Mouse (Mus musculus): ENCODE results near the gene Stard8. TPM values are rescaled to one million over a fixed set of nuclear protein-coding genes. Genes with fewer than 3 reads are reported as not detected.

Gene Stard8
- polyA plus RNA-seq, 1 experiment, result 24.5 TPM

DNA sequence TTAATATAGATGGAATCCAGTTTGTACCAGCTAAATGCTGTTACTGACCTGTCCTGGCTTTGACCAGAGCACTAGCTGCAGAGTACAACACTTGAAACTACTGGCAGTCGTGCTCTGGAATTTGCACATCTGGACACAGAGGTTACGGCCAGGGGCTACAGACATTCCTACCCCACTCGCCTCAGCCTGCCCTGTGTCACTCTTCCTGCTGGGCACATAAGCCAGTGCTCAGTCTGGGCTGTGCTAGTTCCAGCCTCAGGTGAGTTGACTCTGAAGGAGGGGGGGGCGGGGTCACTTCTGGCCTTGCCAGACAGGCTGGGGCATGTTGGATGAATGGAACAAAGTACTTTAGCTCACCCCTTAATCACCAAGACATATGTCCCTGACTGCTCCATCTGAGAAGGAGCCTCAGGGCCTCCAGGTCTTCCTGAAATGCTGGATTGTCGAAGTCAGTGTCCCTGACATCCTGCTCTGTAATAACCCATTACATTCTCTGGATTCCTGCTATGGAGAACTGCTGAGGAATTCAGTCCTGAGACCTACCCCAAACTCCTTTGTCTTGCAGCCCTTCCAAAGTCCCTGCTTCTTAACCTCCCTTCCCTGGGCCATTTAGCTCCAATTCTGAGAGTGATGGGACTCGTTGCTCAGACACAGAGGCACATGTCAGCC, 54.9 kb downstream of the Stard8 start:
- peaks cover 2% of the 10 kb centered on the region for H3K4me1 ChIP-seq (ENCODE audit: control insufficient read depth, insufficient read depth, low read length)
- peak overlapping the region; percentile 81 for H3K27ac ChIP-seq (ENCODE audit: insufficient read depth, low read length)
- TF ChIP-seq POLR2A (IDR thresholded peaks at IDR 0.05; ENCODE audit: insufficient read depth, low read length) (no peak), EP300 (IDR thresholded peaks at IDR 0.05; ENCODE audit: insufficient read depth, low read depth, low read length) (peak; percentile 78), CTCF (IDR thresholded peaks at IDR 0.05; ENCODE audit: low read depth, low read length) (no peak)

DNA sequence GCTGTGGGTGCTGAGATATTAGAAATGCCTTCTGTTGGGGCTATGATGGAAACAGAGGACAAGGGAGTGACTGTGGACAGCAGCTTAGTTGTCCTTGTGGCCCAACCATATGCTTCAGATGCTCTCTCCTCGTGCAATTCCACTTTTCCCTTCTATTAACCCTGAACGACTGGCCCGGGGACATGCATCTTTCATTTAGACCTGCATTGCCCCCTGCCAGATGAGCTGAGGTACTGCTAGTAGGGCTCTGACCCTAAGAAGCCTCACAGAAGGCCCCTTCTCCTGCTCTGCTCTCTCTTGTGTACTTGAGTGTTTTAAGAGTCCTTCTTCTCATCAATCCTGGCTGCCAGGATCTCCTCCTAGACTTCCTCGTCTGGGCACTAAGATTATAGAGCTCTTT, 56.1 kb downstream of the Stard8 start:
- no peak overlapping the region for H3K27ac ChIP-seq (ENCODE audit: insufficient read depth, low read length)
- H3K9me3 ChIP-seq (replicated peaks; ENCODE audit: control insufficient read depth, insufficient read depth, low read length, poor library complexity, severe bottlenecking), result no peaks in the 10 kb centered on the region
- H3K4me3 ChIP-seq (ENCODE audit: low read depth, low read length), result no peak overlapping the region
- no peaks in the 10 kb centered on the region; the same call in 1 of the 2 replicates for H3K27me3 ChIP-seq (ENCODE audit: control insufficient read depth, insufficient read depth, low read length, poor library complexity, severe bottlenecking)
- H3K9ac ChIP-seq (ENCODE audit: low read depth, poor library complexity, severe bottlenecking), result no peak overlapping the region
- H3K36me3 ChIP-seq (ENCODE audit: control insufficient read depth, insufficient read depth, low read length, poor library complexity, severe bottlenecking), result no peaks in the 10 kb centered on the region
- peaks cover 2% of the 10 kb centered on the region for H3K4me1 ChIP-seq (ENCODE audit: control insufficient read depth, insufficient read depth, low read length)
- TF ChIP-seq CTCF (IDR thresholded peaks at IDR 0.05; ENCODE audit: low read depth, low read length), result peak; percentile 10
- TF ChIP-seq POLR2A (IDR thresholded peaks at IDR 0.05; ENCODE audit: insufficient read depth, low read length), result no peak
- TF ChIP-seq EP300 (IDR thresholded peaks at IDR 0.05; ENCODE audit: insufficient read depth, low read depth, low read length), result no peak

More for the DNA sequence above, 54.9 kb downstream of the Stard8 start:
- Histone ChIP-seq H3K27me3 (ENCODE audit: control insufficient read depth, insufficient read depth, low read length, poor library complexity, severe bottlenecking) (no peaks in the 10 kb centered on the region; the same call in 1 of the 2 replicates), H3K9me3 (replicated peaks; ENCODE audit: control insufficient read depth, insufficient read depth, low read length, poor library complexity, severe bottlenecking) (no peaks in the 10 kb centered on the region), H3K36me3 (ENCODE audit: control insufficient read depth, insufficient read depth, low read length, poor library complexity, severe bottlenecking) (no peaks in the 10 kb centered on the region), H3K4me3 (ENCODE audit: low read depth, low read length) (no peak overlapping the region), H3K9ac (ENCODE audit: low read depth, poor library complexity, severe bottlenecking) (no peak overlapping the region)

DNA sequence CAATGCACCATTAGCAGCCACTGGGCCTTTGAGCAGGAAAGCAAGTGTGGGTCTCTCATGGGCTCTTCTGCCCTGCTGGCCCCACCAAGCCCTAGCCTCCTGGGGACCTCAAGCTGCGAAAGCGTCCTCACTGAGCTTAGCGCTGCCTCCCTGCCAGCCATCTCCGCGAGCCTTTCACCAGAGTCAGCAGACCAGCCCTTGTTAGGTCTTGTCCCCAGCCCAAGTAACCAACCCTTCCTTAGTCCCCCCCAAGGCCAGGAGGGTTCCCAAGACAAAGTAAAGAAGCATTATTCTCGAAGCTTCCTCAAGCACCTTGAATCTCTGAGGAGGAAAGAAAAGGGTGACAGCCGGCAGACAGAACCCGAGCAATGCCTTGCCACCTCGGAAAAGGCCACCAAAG, 62.5 kb downstream of the Stard8 start:
- TF ChIP-seq POLR2A (IDR thresholded peaks at IDR 0.05; ENCODE audit: insufficient read depth, low read length) (no peak), CTCF (IDR thresholded peaks at IDR 0.05; ENCODE audit: low read depth, low read length) (no peak), EP300 (IDR thresholded peaks at IDR 0.05; ENCODE audit: insufficient read depth, low read depth, low read length) (no peak)
- no peaks in the 10 kb centered on the region for H3K4me1 ChIP-seq (ENCODE audit: control insufficient read depth, insufficient read depth, low read length)
- H3K9ac ChIP-seq (ENCODE audit: low read depth, poor library complexity, severe bottlenecking), result no peak overlapping the region
- no peak overlapping the region for H3K4me3 ChIP-seq (ENCODE audit: low read depth, low read length)
- H3K9me3 ChIP-seq (replicated peaks; ENCODE audit: control insufficient read depth, insufficient read depth, low read length, poor library complexity, severe bottlenecking), result no peaks in the 10 kb centered on the region
- no peak overlapping the region for H3K27ac ChIP-seq (ENCODE audit: insufficient read depth, low read length)
- H3K36me3 ChIP-seq (ENCODE audit: control insufficient read depth, insufficient read depth, low read length, poor library complexity, severe bottlenecking), result no peaks in the 10 kb centered on the region
- no peaks in the 10 kb centered on the region; the same call in 1 of the 2 replicates for H3K27me3 ChIP-seq (ENCODE audit: control insufficient read depth, insufficient read depth, low read length, poor library complexity, severe bottlenecking)

DNA sequence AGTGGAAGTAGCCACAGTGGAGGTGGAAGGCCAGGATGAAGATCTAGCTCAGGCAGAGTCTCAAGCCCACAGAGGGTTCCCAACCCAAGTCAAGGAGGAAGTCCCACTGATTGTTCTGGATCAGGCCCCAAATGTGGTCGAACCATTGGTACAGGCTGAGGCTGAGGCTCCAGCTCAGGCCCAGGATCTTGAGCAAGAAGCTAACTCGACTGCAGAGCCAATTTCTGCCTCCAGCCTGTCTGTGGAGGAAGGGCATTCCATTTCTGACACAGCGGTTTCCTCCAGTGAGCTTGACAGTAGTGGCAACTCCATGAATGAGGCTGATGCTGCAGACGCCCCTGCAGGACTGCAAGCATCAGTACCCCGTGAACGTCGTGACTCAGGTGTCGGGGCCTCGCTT, 63.5 kb downstream of the Stard8 start:
- Histone ChIP-seq H3K9ac (ENCODE audit: low read depth, poor library complexity, severe bottlenecking) (no peak overlapping the region), H3K4me3 (ENCODE audit: low read depth, low read length) (no peak overlapping the region), H3K36me3 (ENCODE audit: control insufficient read depth, insufficient read depth, low read length, poor library complexity, severe bottlenecking) (no peaks in the 10 kb centered on the region), H3K9me3 (replicated peaks; ENCODE audit: control insufficient read depth, insufficient read depth, low read length, poor library complexity, severe bottlenecking) (no peaks in the 10 kb centered on the region), H3K4me1 (ENCODE audit: control insufficient read depth, insufficient read depth, low read length) (no peaks in the 10 kb centered on the region), H3K27ac (ENCODE audit: insufficient read depth, low read length) (no peak overlapping the region), H3K27me3 (ENCODE audit: control insufficient read depth, insufficient read depth, low read length, poor library complexity, severe bottlenecking) (no peaks in the 10 kb centered on the region; the same call in 1 of the 2 replicates)
- TF ChIP-seq POLR2A (IDR thresholded peaks at IDR 0.05; ENCODE audit: insufficient read depth, low read length) (no peak), CTCF (IDR thresholded peaks at IDR 0.05; ENCODE audit: low read depth, low read length) (no peak), EP300 (IDR thresholded peaks at IDR 0.05; ENCODE audit: insufficient read depth, low read depth, low read length) (no peak)

DNA sequence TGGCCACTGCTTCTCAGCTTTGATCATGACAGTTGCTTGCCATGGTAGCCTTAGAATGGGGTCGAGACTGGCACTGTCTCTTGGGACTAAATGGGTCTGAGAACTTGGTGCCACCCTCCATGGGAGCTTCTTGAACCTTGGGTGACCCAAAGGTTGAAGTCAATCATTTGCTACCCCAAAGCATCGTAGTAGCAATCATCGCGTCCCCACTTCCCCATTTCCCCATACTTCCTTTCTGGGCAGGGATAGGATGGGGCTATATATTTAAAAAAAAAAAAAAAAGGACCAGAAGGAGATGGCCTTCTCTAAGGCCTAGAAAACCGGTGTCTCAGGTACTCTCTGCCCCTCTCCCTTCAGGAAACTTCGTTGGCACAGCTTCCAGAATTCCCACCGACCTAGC, 64.2 kb downstream of the Stard8 start:
- Histone ChIP-seq H3K27me3 (ENCODE audit: control insufficient read depth, insufficient read depth, low read length, poor library complexity, severe bottlenecking) (no peaks in the 10 kb centered on the region; the same call in 1 of the 2 replicates), H3K9ac (ENCODE audit: low read depth, poor library complexity, severe bottlenecking) (no peak overlapping the region), H3K9me3 (replicated peaks; ENCODE audit: control insufficient read depth, insufficient read depth, low read length, poor library complexity, severe bottlenecking) (no peaks in the 10 kb centered on the region), H3K36me3 (ENCODE audit: control insufficient read depth, insufficient read depth, low read length, poor library complexity, severe bottlenecking) (no peaks in the 10 kb centered on the region), H3K27ac (ENCODE audit: insufficient read depth, low read length) (no peak overlapping the region), H3K4me3 (ENCODE audit: low read depth, low read length) (no peak overlapping the region), H3K4me1 (ENCODE audit: control insufficient read depth, insufficient read depth, low read length) (no peaks in the 10 kb centered on the region)
- TF ChIP-seq EP300 (IDR thresholded peaks at IDR 0.05; ENCODE audit: insufficient read depth, low read depth, low read length) (no peak), POLR2A (IDR thresholded peaks at IDR 0.05; ENCODE audit: insufficient read depth, low read length) (no peak), CTCF (IDR thresholded peaks at IDR 0.05; ENCODE audit: low read depth, low read length) (no peak)

DNA sequence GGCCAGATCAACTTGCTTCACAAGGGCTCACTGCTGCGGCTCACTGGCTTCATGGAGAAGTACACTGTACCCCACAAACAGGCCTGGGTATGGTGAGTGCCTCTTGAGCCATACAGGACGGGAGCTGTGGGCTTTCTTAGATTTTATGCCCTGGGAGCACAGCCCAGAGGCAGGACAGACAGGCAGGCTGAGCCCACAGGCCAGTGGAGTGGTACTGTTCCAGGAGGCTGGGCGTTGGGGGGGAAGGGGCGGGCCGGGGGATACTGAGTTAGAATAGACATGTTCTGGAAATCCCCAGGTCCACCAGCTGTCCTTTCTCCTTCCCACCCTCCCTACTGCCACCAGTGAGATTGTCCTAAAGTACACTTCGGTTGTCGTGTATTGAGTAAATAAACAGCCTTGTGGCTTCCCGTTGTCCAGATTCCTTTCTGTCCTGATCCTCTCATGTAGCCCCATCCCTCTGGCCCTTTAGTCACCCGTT, 64.7 kb downstream of the Stard8 start:
- no peak for TF ChIP-seq CTCF (IDR thresholded peaks at IDR 0.05; ENCODE audit: low read depth, low read length)
- no peak for TF ChIP-seq EP300 (IDR thresholded peaks at IDR 0.05; ENCODE audit: insufficient read depth, low read depth, low read length)
- TF ChIP-seq POLR2A (IDR thresholded peaks at IDR 0.05; ENCODE audit: insufficient read depth, low read length), result no peak
- Histone ChIP-seq H3K4me3 (ENCODE audit: low read depth, low read length) (no peak overlapping the region), H3K9ac (ENCODE audit: low read depth, poor library complexity, severe bottlenecking) (no peak overlapping the region), H3K27ac (ENCODE audit: insufficient read depth, low read length) (no peak overlapping the region), H3K27me3 (ENCODE audit: control insufficient read depth, insufficient read depth, low read length, poor library complexity, severe bottlenecking) (no peaks in the 10 kb centered on the region; the same call in 1 of the 2 replicates), H3K9me3 (replicated peaks; ENCODE audit: control insufficient read depth, insufficient read depth, low read length, poor library complexity, severe bottlenecking) (no peaks in the 10 kb centered on the region), H3K4me1 (ENCODE audit: control insufficient read depth, insufficient read depth, low read length) (no peaks in the 10 kb centered on the region), H3K36me3 (ENCODE audit: control insufficient read depth, insufficient read depth, low read length, poor library complexity, severe bottlenecking) (no peaks in the 10 kb centered on the region)
